Mouse (Mus musculus) left cerebral cortex, adult 2 months (tissue): ENCODE data around the gene Epb41. TPM values are rescaled to one million over a fixed set of nuclear protein-coding genes. Genes with fewer than 3 reads are reported as not detected.
A peak's percentile ranks its signal among the peaks of the same experiment; 100 is the strongest.

Source experiments
- DNase-seq, 2 experiments: peaks; one replicate each; pipeline ENCODE4 v3.0.0; 2021 to 2022; ENCODE audit warnings: low spot score in 2 of 2, mixed read lengths in 1 of 2; ENCODE audit errors: extremely low spot score in 1 of 2
- H3K27ac ChIP-seq: fragments of 200-600 bp; 2 replicates; pipeline ENCODE4 v1.8.1; 2022
- H3K4me3 ChIP-seq: fragments of 200-600 bp; 2 replicates; pipeline ENCODE4 v1.8.1; 2022
- CTCF ChIP-seq: fragments of 200-600 bp; IDR thresholded peaks from 2 replicates; pipeline ENCODE4 v1.8.1; 2022; ENCODE audit warnings: antibody characterized with exemption, mild to moderate bottlenecking, moderate library complexity
- intact Hi-C: fragments of 180-260 bp; cut with DNase I; formaldehyde crosslinking; loops from one replicate; pipeline ENCODE4 v1.15.1; 2025
- total RNA-seq, 2 experiments: library from RNA; stranded (reverse); gene quantifications; 2 replicates each; pipeline ENCODE4 v1.2.3; 2021

The Epb41 gene
- total RNA-seq, 2 experiments from 2014 or later: 40.7 to 41.7 TPM

DNA sequence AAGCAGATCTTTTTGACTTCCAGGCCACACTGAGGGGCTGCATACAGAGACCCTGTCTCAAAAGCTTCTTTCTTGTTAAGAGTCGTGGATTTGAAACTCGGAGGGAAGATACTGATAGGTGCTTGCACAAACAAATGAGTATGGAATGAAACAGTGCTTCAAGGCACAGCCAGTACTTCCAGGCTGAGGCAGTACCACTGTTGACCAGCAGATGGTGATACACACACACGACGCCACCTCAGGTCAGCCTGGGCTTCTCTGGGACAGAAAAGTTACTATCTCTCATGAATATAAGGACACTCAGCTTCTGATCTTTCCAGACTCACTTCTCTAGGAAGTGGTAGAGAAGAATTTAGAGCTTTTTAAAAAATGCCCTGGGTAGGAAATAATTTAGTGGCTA, 97.9 kb downstream of the Epb41 start:
- peak; percentile 69 to 85 for DNase-seq
- TF ChIP-seq CTCF: peak; percentile 99
- no peak overlapping the region for H3K4me3 ChIP-seq
- intact Hi-C loops: loop anchor here (1.0 to 5.0 kb wide), 2 partner anchors 102 to 115 kb away; no protein-coding TSS in a partner anchor
- no peak overlapping the region for H3K27ac ChIP-seq

DNA sequence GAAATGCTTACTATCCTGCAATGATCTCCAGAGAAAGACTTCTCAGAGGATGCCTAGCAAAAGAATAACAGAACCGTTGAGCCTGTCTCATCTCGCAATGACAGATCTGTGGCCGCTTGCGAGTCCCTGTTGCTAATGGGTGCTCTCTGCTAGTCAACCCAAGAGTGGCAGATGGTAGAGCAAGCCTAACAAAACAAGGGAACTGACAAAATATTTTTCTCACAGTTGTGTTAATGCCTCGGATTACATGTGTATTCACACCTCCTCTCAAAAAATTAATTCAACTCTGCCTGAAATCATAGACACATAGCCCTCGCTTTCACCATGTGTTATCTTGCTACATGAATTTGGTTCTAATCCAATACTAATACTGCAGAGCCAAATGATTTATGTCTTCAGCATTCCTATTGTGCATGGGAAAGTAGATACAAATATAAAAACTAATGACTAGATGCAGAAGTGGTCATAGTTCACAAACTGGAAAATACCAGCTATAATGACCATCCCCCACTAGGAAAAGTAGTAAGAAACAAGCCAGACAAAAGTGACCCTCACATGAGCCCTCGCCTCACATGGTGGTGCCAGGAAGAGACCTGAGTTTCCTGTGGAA, 104.8 kb downstream of the Epb41 start:
- Histone ChIP-seq H3K27ac (no peak overlapping the region), H3K4me3 (no peak overlapping the region)
- no peak for DNase-seq
- intact Hi-C loops: no loop called here
- TF ChIP-seq CTCF: no peak

DNA sequence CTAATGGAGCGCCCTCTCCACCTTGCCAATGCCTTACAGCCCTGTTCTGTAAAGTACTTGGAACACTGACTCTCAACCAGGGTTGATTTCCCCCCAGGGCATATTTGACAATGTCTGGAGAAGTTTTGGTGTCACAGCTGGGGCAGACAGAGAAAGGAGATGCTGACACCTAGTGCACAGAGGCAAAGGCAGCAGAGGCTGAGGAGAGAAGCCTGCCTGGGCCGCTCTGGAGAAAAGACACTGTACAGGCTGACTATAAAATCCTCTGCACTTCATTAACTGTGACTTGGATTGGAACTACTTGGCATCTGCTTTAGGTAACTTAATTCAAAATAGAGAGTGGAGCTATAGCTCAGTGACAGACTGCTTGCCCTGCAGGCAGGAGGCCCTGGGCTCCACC, 106.2 kb downstream of the Epb41 start:
- H3K4me3 ChIP-seq: no peak overlapping the region
- no peak for DNase-seq
- intact Hi-C loops: loop anchor here (1.0 to 2.0 kb wide), 2 partner anchors 19 to 52 kb away; no protein-coding TSS in a partner anchor
- no peak overlapping the region for H3K27ac ChIP-seq
- peak; percentile 27 for TF ChIP-seq CTCF

DNA sequence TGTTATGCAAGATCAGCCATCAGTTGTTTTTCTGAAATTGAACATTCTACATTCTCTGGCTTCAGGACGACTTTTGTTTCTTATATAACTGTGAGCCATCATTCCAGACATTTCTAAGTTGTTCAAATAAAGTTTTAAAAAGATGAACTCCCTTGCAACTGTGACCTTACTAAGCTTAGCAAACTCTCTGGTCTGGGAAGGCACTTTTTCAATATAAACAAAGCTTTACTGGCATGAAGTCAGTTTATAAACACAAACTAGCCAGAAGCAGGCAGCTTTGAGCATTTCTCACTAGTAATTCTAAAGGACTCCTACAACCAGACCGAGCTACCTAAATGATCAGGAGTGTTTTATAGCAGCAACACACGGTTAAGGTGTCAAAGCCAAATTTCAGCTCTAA, 118.0 kb downstream of the Epb41 start:
- Histone ChIP-seq H3K4me3 (no peak overlapping the region), H3K27ac (no peak overlapping the region)
- DNase-seq: no peak
- no peak for TF ChIP-seq CTCF
- intact Hi-C loops: no loop called here

DNA sequence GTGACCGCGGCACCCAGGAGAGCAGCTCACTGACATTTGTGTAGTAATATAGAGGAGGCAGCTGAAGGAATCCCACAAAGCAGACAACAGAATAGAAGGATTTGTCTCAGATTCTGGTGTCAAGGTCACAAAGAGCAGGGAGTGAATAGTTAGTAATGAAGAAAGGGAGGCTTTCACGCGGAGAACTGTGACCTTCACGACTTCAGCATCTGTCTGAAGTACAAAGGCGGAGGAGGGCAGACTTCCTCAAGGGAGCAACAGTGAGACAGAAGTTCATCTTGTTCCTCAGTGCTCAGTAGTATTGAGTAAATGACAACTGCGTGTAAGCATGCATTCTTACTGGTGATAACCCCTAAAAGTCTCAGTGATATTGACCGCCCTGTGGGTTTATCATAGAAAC, 124.5 kb downstream of the Epb41 start:
- H3K4me3 ChIP-seq: no peak overlapping the region
- H3K27ac ChIP-seq: no peak overlapping the region
- TF ChIP-seq CTCF: no peak
- no peak for DNase-seq
- intact Hi-C loops: loop anchor here (1.0 kb wide), 1 partner anchor 19 kb away; no protein-coding TSS in a partner anchor

DNA sequence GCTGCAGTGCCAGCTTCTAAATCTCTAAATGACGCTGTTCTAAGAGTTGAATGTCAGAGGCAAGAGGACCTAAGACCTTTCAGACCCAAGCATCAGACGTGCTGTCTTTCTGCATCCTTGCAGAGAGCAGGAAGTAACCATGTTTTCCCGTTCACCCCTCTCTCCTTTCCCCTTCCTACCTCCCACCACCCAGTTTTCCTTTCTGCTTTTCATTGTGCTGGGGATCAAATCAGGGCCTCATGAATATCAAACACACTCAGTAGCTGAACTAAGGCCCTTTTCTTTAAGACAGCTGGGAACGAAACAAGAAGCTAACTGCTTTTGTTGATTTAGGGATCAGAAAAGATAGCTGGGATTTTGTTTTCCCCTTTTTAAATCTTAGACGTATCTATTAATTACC, 125.2 kb downstream of the Epb41 start:
- intact Hi-C loops: loop anchor here (1.0 kb wide), 1 partner anchor 19 kb away; no protein-coding TSS in a partner anchor
- Histone ChIP-seq H3K27ac (no peak overlapping the region), H3K4me3 (no peak overlapping the region)
- no peak for TF ChIP-seq CTCF
- no peak for DNase-seq

DNA sequence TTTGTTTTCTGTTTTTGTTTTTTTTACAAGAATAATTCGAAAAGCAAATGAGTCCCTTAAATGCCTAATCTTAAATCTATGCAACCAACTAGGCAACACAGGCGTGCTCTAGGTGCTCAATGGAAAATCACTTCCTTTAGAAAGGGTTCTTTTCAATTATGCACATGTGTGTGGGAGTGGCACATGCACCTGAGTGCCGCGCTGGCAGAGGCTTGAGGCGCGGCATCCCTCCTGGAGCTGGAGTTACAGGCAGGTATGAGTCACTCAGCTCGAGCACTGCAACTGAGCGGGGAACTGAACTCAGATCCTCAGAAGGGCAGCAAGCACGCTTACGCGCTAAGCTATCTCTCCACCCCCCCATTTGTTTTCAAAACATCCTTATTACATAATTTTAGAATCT, 127.3 kb downstream of the Epb41 start:
- no peak for DNase-seq
- no peak overlapping the region for H3K4me3 ChIP-seq
- TF ChIP-seq CTCF: no peak
- no peak overlapping the region for H3K27ac ChIP-seq
- intact Hi-C loops: no loop called here

DNA sequence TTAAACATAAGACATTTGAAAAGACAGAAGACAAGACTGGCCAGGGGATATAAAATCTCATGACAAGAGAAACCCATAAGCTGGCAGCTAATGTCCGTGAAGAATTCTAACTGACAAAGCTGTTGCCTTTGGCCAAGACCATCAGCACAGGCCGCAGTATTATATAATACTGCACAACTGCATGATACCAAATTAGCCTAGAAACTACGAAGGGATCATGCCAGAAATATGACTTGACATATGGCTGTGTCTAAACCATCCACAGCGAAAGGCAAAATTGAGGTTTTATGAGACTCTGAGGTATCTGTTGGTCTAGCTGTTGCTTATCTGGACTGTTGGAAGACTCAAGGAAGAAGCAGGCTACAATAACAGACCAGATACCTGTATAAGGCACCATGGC, 134.3 kb downstream of the Epb41 start:
- H3K27ac ChIP-seq: no peak overlapping the region
- intact Hi-C loops: no loop called here
- no peak overlapping the region for H3K4me3 ChIP-seq
- no peak for TF ChIP-seq CTCF
- no peak for DNase-seq

DNA sequence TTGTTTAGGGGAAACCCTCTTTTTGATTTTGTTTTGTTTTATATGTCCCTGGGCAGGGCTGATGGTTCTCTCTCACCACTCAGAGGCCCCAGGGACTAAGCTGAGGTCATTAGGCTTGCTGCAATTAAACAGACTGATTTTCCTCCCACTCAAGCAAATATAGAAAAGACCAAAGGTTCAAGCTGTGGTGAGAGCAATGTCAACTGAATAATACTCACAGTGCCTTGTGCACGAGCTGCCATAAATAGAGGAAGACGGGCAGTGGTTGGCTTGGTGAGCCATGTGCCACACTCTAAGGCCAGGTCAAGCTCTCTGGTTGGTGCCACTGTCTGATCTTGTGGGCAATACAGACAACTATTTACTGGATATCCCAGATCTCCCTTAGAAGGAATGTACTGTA, 135.7 kb downstream of the Epb41 start:
- DNase-seq: no peak
- intact Hi-C loops: no loop called here
- no peak overlapping the region for H3K27ac ChIP-seq
- no peak for TF ChIP-seq CTCF
- no peak overlapping the region for H3K4me3 ChIP-seq

DNA sequence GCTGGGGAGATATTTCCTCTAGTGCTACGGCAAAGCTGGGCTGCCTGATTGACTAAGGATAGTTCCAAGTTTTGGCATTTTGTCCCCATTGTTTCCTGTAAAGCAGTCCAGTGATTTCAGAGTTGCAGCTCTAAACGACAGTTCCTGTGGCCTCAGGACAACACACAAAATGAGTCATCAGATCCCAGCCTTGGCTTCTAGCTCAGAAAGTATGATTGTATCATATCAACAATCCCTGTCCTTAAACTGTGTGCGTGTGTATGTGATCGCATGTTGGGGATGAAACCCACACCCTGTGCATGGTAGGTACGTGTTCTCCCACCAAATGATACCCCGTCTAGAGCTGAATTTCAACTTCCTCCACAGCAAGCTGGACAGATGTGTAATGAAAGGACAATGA, 146.0 kb downstream of the Epb41 start:
- intact Hi-C loops: no loop called here
- no peak overlapping the region for H3K27ac ChIP-seq
- no peak overlapping the region for H3K4me3 ChIP-seq
- TF ChIP-seq CTCF: no peak
- DNase-seq: no peak

DNA sequence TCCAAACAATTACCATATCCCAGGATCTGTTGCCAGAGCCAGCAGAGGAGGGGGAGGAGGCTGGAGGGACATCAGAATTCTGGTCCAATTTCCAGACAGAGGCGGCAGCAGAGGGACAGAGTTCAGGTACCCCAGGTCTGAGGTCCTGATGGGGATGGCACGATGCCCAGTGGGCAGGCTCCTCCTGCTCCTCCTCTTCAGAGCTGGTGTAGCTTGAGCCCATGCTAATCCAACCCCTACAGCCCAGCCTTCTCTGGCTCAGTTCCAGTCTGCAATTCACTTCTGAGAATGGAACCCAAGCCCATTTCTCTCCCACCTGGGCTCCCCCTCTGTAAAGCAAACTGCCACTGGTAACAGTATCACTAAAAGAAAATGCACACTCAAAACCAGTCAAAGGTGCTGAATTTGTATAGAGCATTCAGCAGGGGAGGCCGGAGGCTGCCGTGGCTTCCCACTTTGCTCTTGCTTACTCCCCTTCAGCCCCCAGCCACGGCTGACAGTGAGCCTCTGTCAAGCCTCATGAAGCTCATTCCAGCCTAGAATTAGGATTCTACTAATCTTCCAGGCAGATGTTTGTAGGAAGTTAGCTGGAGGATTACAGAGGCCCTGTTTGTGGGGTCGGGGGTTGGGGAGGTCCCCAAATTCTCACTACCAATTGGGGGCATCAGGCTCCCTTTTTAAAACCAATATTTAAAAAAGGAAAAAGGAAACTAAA, 150.9 kb downstream of the Epb41 start:
- intact Hi-C loops: no loop called here
- no peak for DNase-seq
- peak overlapping the region; percentile 7; the same call in 1 of the 2 replicates for H3K27ac ChIP-seq
- no peak for TF ChIP-seq CTCF
- no peak overlapping the region for H3K4me3 ChIP-seq

DNA sequence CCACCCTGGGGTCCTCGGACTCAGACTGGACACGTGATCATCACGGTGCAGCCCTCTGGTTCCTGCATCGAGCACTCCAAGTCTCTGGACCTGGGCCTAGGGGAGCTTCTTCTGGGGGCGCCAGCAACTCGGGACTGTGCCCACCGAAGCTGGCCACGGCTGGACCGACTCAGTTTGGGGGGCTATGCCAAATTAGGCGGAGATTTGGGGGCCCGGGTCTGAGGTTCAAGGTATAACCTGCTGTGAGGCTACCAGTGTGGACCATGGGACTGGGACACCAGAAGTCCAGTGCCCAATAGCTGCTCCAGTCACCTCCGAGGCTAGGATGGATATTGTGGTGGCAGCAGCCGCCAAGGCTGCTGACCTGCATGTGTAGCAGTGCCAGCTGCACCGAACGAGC, 152.7 kb downstream of the Epb41 start:
- intact Hi-C loops: no loop called here
- TF ChIP-seq CTCF: no peak
- DNase-seq: no peak
- Histone ChIP-seq H3K4me3 (peak overlapping the region; percentile 54), H3K27ac (peak overlapping the region; percentile 45; the same call in 1 of the 2 replicates)
